Mouse (Mus musculus) forebrain, embryonic 12.5 days (tissue): ENCODE results near the gene Ovca2. TPM values are rescaled to one million over a fixed set of nuclear protein-coding genes. Genes with fewer than 3 reads are reported as not detected.

ENCODE experiments used
- ATAC-seq: fragments of 200-750 bp; cut with Nextera tagmentation; 2 replicates; pipeline ENCODE4 v1.8.0; 2017; ENCODE audit warnings: moderate TSS enrichment; ENCODE audit not compliant: low FRiP score
- H3K27ac ChIP-seq: fragments of 300-500 bp; sonication (generic); 2 replicates; pipeline ENCODE4 v1.5.1; 2016; ENCODE audit warnings: mild to moderate bottlenecking
- H3K27me3 ChIP-seq: fragments of 300-500 bp; sonication (generic); 2 replicates; pipeline ENCODE4 v1.6.1; 2016; ENCODE audit warnings: mild to moderate bottlenecking
- H3K36me3 ChIP-seq: fragments of 300-500 bp; sonication (generic); replicated peaks from 2 replicates; pipeline ENCODE4 v1.6.1; 2016; ENCODE audit warnings: mild to moderate bottlenecking
- H3K4me1 ChIP-seq: fragments of 300-500 bp; sonication (generic); 2 replicates; pipeline ENCODE4 v1.6.1; 2016
- H3K4me2 ChIP-seq: fragments of 300-500 bp; sonication (generic); 2 replicates; pipeline ENCODE4 v1.6.1; 2016; ENCODE audit warnings: mild to moderate bottlenecking, moderate library complexity
- H3K4me3 ChIP-seq: fragments of 300-500 bp; sonication (generic); replicated peaks from 2 replicates; pipeline ENCODE4 v1.5.1; 2016; ENCODE audit warnings: mild to moderate bottlenecking
- H3K9ac ChIP-seq: fragments of 300-500 bp; sonication (generic); 2 replicates; pipeline ENCODE4 v1.6.1; 2016; ENCODE audit warnings: mild to moderate bottlenecking
- H3K9me3 ChIP-seq: fragments of 300-500 bp; sonication (generic); 2 replicates; pipeline ENCODE4 v1.6.1; 2016
- WGBS: fragments of 180-500 bp; shearing (Covaris S2); methylation state at CpG from one replicate; pipeline ENCODE4 v1.1.7; 2016; 5-methylcytosine and 5-hydroxymethylcytosine counted together
- polyA plus RNA-seq: library from polyadenylated mRNA; unstranded; fragments of >200 nt; fragmentation: Nextera tagmentation; extraction: Ambion mirVana; gene quantifications from 2 replicates; pipeline ENCODE4 v1.2.1, GENCODE M21; 2016

The Ovca2 gene
- 24.3 and 25.3 TPM in 2 replicates for polyA plus RNA-seq

- peak within 1 kb of the TSS; percentile 82 for H3K9ac ChIP-seq
- peak within 1 kb of the TSS; percentile 85 for H3K27ac ChIP-seq
- no peaks in the 10 kb centered on the region for H3K9me3 ChIP-seq
- peaks cover 13% of the 10 kb centered on the region for H3K27me3 ChIP-seq
- ATAC-seq: peak; percentile 95
- peaks cover 22% of the 10 kb centered on the region for H3K4me1 ChIP-seq
- peak within 1 kb of the TSS; percentile 65 for H3K4me3 ChIP-seq
- H3K4me2 ChIP-seq: peak within 1 kb of the TSS; percentile 75
- H3K36me3 ChIP-seq: peaks cover 38% of the 10 kb centered on the region; the same call in 1 of the 2 replicates
- WGBS: 1% methylated on average over 33 of the region's 33 CpGs
Measured at GRCm38 (mm10) chr11:75178672-75179208, at the start of gene Ovca2. Gene Ovca2, minus strand, starts transcription at chr11:75178835.

GRCm38 (mm10) chr11:75227632-75228031 lies 49.0 kb upstream of the Ovca2 start:
- no peak overlapping the region for H3K9ac ChIP-seq
- H3K4me3 ChIP-seq: no peak overlapping the region
- H3K36me3 ChIP-seq: no peaks in the 10 kb centered on the region
- peaks cover 13% of the 10 kb centered on the region; the same call in 1 of the 2 replicates for H3K27me3 ChIP-seq
- no peaks in the 10 kb centered on the region for H3K9me3 ChIP-seq
- 69% methylated on average over 3 of the region's 3 CpGs for WGBS
- H3K4me2 ChIP-seq: no peak overlapping the region
- H3K4me1 ChIP-seq: peaks cover 10% of the 10 kb centered on the region; the same call in 1 of the 2 replicates
- no peak overlapping the region for H3K27ac ChIP-seq
- ATAC-seq: no peak

- 0 out of 2 replicates have a peak, but pooled peaks cover 4% of the 10 kb centered on the region for H3K27me3 ChIP-seq
- H3K9ac ChIP-seq: no peak overlapping the region
- no peaks in the 10 kb centered on the region for H3K9me3 ChIP-seq
- no peak for ATAC-seq
- H3K4me1 ChIP-seq: peaks cover 12% of the 10 kb centered on the region
- no peaks in the 10 kb centered on the region for H3K36me3 ChIP-seq
- WGBS: 92% methylated on average over 4 of the region's 4 CpGs
- H3K4me2 ChIP-seq: no peak overlapping the region
- no peak overlapping the region for H3K27ac ChIP-seq
- no peak overlapping the region for H3K4me3 ChIP-seq
Measured at GRCm38 (mm10) chr11:75224835-75225234, 46.2 kb upstream of the Ovca2 start.

- Histone ChIP-seq H3K4me3 (no peak overlapping the region), H3K36me3 (no peaks in the 10 kb centered on the region), H3K4me2 (no peak overlapping the region), H3K27me3 (0 out of 2 replicates have a peak, but pooled peaks cover 4% of the 10 kb centered on the region), H3K4me1 (peaks cover 12% of the 10 kb centered on the region), H3K9me3 (no peaks in the 10 kb centered on the region), H3K27ac (no peak overlapping the region), H3K9ac (no peak overlapping the region)
- no peak for ATAC-seq
- WGBS: 81% methylated on average over 12 of the region's 12 CpGs
Measured at GRCm38 (mm10) chr11:75224062-75224461, 45.4 kb upstream of the Ovca2 start.

- Histone ChIP-seq H3K4me2 (no peak overlapping the region), H3K27ac (no peak overlapping the region), H3K36me3 (no peaks in the 10 kb centered on the region), H3K27me3 (peaks cover 7% of the 10 kb centered on the region), H3K9ac (no peak overlapping the region), H3K4me3 (no peak overlapping the region), H3K9me3 (no peaks in the 10 kb centered on the region), H3K4me1 (peaks cover 16% of the 10 kb centered on the region)
- 53% methylated on average over 4 of the region's 6 CpGs for WGBS
- ATAC-seq: no peak
Measured at GRCm38 (mm10) chr11:75220517-75221145, 42.0 kb upstream of the Ovca2 start.

- no peak overlapping the region for H3K27ac ChIP-seq
- ATAC-seq: no peak
- no peak overlapping the region for H3K4me3 ChIP-seq
- peaks cover 11% of the 10 kb centered on the region for H3K27me3 ChIP-seq
- H3K36me3 ChIP-seq: no peaks in the 10 kb centered on the region
- peaks cover 20% of the 10 kb centered on the region for H3K4me1 ChIP-seq
- no peak overlapping the region for H3K9ac ChIP-seq
- no peaks in the 10 kb centered on the region for H3K9me3 ChIP-seq
- WGBS: 40% methylated on average over 9 of the region's 9 CpGs
- no peak overlapping the region for H3K4me2 ChIP-seq
Measured at GRCm38 (mm10) chr11:75220115-75220514, 41.5 kb upstream of the Ovca2 start.

- Histone ChIP-seq H3K27ac (peak overlapping the region; percentile 50; the same call in 1 of the 2 replicates), H3K9me3 (no peaks in the 10 kb centered on the region), H3K4me2 (peak overlapping the region; percentile 60), H3K36me3 (no peaks in the 10 kb centered on the region), H3K27me3 (peaks cover 37% of the 10 kb centered on the region), H3K4me1 (peaks cover 60% of the 10 kb centered on the region), H3K9ac (peak overlapping the region; percentile 51), H3K4me3 (peak overlapping the region; percentile 30)
- 16% methylated on average over 13 of the region's 13 CpGs for WGBS
- ATAC-seq: peak; percentile 59
Measured at GRCm38 (mm10) chr11:75214081-75214950, 35.7 kb upstream of the Ovca2 start.

- no peaks in the 10 kb centered on the region for H3K36me3 ChIP-seq
- H3K4me1 ChIP-seq: peaks cover 67% of the 10 kb centered on the region
- H3K4me3 ChIP-seq: peak overlapping the region; percentile 30
- peak overlapping the region; percentile 50; the same call in 1 of the 2 replicates for H3K27ac ChIP-seq
- peak overlapping the region; percentile 51 for H3K9ac ChIP-seq
- no peaks in the 10 kb centered on the region for H3K9me3 ChIP-seq
- ATAC-seq: peak; percentile 71
- 2% methylated on average over 33 of the region's 35 CpGs for WGBS
- H3K27me3 ChIP-seq: peaks cover 37% of the 10 kb centered on the region
- H3K4me2 ChIP-seq: peak overlapping the region; percentile 60
Measured at GRCm38 (mm10) chr11:75213372-75214080, 34.9 kb upstream of the Ovca2 start.

- no peaks in the 10 kb centered on the region for H3K36me3 ChIP-seq
- H3K4me1 ChIP-seq: peaks cover 67% of the 10 kb centered on the region
- no peak overlapping the region for H3K4me2 ChIP-seq
- no peak overlapping the region for H3K9ac ChIP-seq
- no peak for ATAC-seq
- peaks cover 37% of the 10 kb centered on the region for H3K27me3 ChIP-seq
- H3K4me3 ChIP-seq: no peak overlapping the region
- H3K27ac ChIP-seq: no peak overlapping the region
- 52% methylated on average over 3 of the region's 3 CpGs for WGBS
- no peaks in the 10 kb centered on the region for H3K9me3 ChIP-seq
Measured at GRCm38 (mm10) chr11:75212876-75213275, 34.2 kb upstream of the Ovca2 start.

GRCm38 (mm10) chr11:75212031-75212667 lies 33.5 kb upstream of the Ovca2 start:
- no peak for ATAC-seq
- Histone ChIP-seq H3K9me3 (no peaks in the 10 kb centered on the region), H3K9ac (no peak overlapping the region; the same call in 1 of the 2 replicates), H3K27ac (peak overlapping the region; percentile 65; the same call in 1 of the 2 replicates), H3K36me3 (no peaks in the 10 kb centered on the region), H3K27me3 (peaks cover 37% of the 10 kb centered on the region), H3K4me1 (peaks cover 67% of the 10 kb centered on the region), H3K4me2 (no peak overlapping the region), H3K4me3 (no peak overlapping the region)
- WGBS: 31% methylated on average over 8 of the region's 8 CpGs

GRCm38 (mm10) chr11:75210755-75211154 lies 32.1 kb upstream of the Ovca2 start:
- no peak for ATAC-seq
- Histone ChIP-seq H3K9ac (no peak overlapping the region), H3K9me3 (no peaks in the 10 kb centered on the region), H3K27ac (no peak overlapping the region), H3K4me1 (peaks cover 65% of the 10 kb centered on the region), H3K36me3 (no peaks in the 10 kb centered on the region), H3K4me3 (no peak overlapping the region), H3K27me3 (peaks cover 31% of the 10 kb centered on the region), H3K4me2 (no peak overlapping the region)
- 25% methylated on average over 6 of the region's 6 CpGs for WGBS
